Mouse (Mus musculus): ENCODE measurements around the gene Krt84. TPM values are rescaled to one million over a fixed set of nuclear protein-coding genes. Genes with fewer than 3 reads are reported as not detected.
A peak's percentile ranks its signal among the peaks of the same experiment; 100 is the strongest.

Gene Krt84
- not detected in 2 replicates for polyA plus RNA-seq (2015; fragmentation: Nextera tagmentation; extraction: Ambion mirVana)

DNA sequence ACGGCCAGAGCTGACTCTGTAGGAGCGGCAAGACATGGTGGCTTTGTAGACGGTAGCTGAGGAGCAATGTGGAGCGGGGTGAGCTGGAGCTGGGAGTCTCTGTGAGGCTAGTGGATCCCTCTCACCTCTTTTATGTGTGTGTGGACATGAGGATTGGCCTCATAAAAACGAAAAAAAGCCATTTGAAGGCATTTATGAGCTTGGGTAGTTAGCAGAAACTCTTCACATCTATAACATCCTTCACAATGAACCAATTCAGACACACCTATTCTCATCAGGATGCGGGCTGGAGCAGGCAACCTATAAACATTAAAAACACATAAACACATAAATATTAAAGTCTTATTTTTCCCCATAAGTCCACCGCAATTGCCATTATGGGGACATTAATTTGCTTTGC, at the start of gene Krt84:
Krt84 (minus strand) TSS at position 101 of the 400 bp plus-strand sequence.
- peaks cover 50% of the 10 kb centered on the region for H3K27me3 ChIP-seq (replicated peaks)
- H3K4me1 ChIP-seq = no peaks in the 10 kb centered on the region
- H3K36me3 ChIP-seq = no peaks in the 10 kb centered on the region
- WGBS = 80% methylated on average over 7 of the region's 7 CpGs
- no peaks in the 10 kb centered on the region for H3K9me3 ChIP-seq
- no peak within 1 kb of the TSS for H3K9ac ChIP-seq
- no peak within 1 kb of the TSS for H3K4me2 ChIP-seq
- H3K4me3 ChIP-seq = no peak within 1 kb of the TSS
- H3K27ac ChIP-seq (replicated peaks) = no peak within 1 kb of the TSS
- ATAC-seq (ENCODE audit: extremely low read depth, insufficient number of reproducible peaks, low FRiP score, low TSS enrichment) = no peak

DNA sequence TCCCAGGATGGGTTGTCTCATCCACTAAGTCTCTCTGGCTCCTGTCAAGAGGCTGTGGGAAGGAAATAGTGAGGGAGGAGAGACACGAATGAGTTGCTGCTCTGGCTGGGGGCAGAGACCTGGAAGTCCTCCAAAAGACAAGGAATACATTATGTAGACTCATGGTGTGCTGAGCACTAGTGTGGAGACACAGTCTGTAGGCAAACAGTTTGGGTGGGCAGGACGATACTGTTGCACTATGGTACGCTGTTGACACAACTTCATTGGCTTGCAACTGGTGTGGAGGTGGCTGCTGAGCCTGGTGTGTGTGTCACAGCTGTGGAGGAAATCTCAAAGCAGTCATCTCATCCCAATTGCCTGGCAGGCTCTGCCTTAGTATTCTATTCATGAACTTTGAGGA, 49.1 kb upstream of the Krt84 start:
- Histone ChIP-seq H3K9me3 (no peaks in the 10 kb centered on the region), H3K4me1 (peaks cover 7% of the 10 kb centered on the region), H3K27me3 (replicated peaks) (peaks cover 17% of the 10 kb centered on the region), H3K36me3 (no peaks in the 10 kb centered on the region), H3K4me2 (no peak overlapping the region), H3K27ac (replicated peaks) (no peak overlapping the region), H3K4me3 (no peak overlapping the region), H3K9ac (no peak overlapping the region)
- 64% methylated on average over 3 of the region's 3 CpGs for WGBS
- no peak for ATAC-seq (ENCODE audit: extremely low read depth, insufficient number of reproducible peaks, low FRiP score, low TSS enrichment)

DNA sequence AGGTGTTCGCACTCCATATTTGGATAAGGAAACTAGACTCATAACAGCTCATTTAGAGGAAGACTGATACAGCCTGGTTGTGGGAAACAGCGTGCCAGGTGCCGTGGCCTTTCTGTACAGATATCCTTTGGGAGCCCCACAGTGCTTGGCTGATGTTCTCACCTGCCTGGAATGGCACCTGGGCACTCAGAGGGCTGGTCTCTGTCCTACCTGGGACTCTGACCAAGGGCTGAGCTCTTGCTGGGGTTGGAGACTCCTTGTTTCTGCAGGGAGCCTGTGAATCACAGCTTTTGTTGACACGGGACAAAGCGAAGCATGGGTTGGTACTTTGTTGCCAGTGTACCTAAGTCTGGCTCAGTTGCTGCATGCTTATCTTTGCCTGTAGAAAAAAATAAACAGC, 42.9 kb upstream of the Krt84 start:
- Histone ChIP-seq H3K27me3 (replicated peaks) (peaks cover 43% of the 10 kb centered on the region), H3K9ac (no peak overlapping the region), H3K9me3 (no peaks in the 10 kb centered on the region), H3K27ac (replicated peaks) (no peak overlapping the region), H3K36me3 (no peaks in the 10 kb centered on the region), H3K4me1 (no peaks in the 10 kb centered on the region), H3K4me2 (no peak overlapping the region), H3K4me3 (no peak overlapping the region)
- no peak for ATAC-seq (ENCODE audit: extremely low read depth, insufficient number of reproducible peaks, low FRiP score, low TSS enrichment)
- WGBS = 64% methylated on average over 5 of the region's 5 CpGs

DNA sequence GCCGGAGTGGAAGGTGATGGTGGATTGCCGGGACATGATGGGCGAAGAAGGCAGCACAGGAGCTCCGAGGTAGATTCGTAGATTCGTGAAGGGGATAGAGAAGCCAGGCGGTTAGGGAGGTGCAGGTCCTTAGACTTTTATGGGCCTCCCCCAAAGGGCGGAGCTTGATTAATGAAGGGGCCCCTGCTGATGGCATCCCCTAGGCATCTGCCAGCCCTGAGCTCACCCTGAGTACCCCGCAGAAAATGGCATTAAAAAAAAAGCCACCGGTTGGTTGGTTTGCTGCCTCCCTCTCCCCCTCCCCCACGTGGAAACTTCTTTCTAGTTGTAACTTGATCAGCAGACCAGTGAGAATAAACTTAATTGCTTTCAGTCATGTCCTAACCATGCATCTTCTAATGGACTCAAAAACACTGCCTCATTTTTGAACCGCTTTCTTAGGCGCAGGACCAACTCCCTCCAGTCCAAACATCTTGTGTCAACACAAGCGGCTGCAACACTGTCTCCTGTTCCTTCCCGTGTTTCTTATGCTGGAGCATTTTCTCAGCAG, 41.3 kb upstream of the Krt84 start, which contains the start of gene Krt75:
Krt75 (minus strand) TSS at position 109 of the 550 bp plus-strand sequence.
- 57% methylated on average over 15 of the region's 15 CpGs for WGBS
- Histone ChIP-seq H3K27ac (replicated peaks) (no peak within 1 kb of the TSS), H3K9ac (no peak within 1 kb of the TSS), H3K36me3 (no peaks in the 10 kb centered on the region), H3K4me3 (no peak within 1 kb of the TSS), H3K9me3 (no peaks in the 10 kb centered on the region), H3K4me2 (no peak within 1 kb of the TSS), H3K4me1 (no peaks in the 10 kb centered on the region), H3K27me3 (replicated peaks) (peaks cover 54% of the 10 kb centered on the region)
- no peak for ATAC-seq (ENCODE audit: extremely low read depth, insufficient number of reproducible peaks, low FRiP score, low TSS enrichment)

DNA sequence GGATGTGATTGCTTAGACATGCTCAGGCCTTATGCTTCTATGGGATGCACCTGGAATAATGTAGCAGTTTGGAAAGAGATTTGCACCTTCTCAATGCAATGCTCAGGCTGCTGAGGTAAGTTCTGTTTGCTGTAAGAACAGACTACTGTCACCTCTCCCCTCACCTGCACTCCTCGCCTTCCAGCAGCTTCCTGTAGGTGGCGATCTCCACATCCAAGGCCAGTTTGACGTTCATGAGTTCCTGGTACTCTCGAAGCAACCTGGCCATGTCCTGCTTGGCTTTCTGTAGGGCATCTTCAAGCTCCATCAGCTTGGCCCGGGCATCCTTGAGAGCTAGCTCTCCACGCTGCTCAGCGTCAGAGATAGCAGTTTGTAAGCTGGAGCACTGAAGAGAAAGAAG, 35.2 kb upstream of the Krt84 start:
- Histone ChIP-seq H3K9ac (no peak overlapping the region), H3K4me2 (no peak overlapping the region), H3K9me3 (no peaks in the 10 kb centered on the region), H3K36me3 (no peaks in the 10 kb centered on the region), H3K27ac (replicated peaks) (no peak overlapping the region), H3K27me3 (replicated peaks) (peaks cover 68% of the 10 kb centered on the region), H3K4me1 (no peaks in the 10 kb centered on the region), H3K4me3 (no peak overlapping the region)
- whole genome bisulfite sequencing = 38% methylated on average over 7 of the region's 7 CpGs
- no peak for ATAC-seq (ENCODE audit: extremely low read depth, insufficient number of reproducible peaks, low FRiP score, low TSS enrichment)

DNA sequence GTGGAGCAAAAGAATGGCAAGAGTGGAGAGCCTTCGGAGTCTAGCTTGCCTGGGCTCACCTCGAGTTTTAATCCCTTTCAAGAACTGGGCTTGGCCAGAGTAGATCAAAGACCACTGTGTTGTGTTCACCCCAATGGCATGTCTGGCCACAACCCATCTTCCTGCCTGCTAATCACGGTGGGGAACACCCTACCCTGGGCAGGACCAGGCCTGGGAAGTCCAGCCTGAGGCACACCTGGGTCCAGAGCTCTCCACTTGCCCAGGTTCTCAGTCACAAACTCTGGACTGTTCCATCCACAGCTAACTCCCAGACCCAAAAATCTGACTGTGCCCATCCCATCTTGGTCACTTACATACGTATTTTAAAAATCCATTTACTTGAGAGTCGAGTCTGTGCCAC, 30.2 kb upstream of the Krt84 start, which contains the start of gene Krt90:
Krt90 (minus strand) TSS at position 101 of the 400 bp plus-strand sequence.
- H3K9me3 ChIP-seq = no peaks in the 10 kb centered on the region
- 57% methylated on average over 5 of the region's 5 CpGs for WGBS
- peaks cover 6% of the 10 kb centered on the region; the same call in 1 of the 2 replicates for H3K4me1 ChIP-seq
- no peak within 1 kb of the TSS for H3K27ac ChIP-seq (replicated peaks)
- no peak within 1 kb of the TSS for H3K4me3 ChIP-seq
- peaks cover 60% of the 10 kb centered on the region for H3K27me3 ChIP-seq (replicated peaks)
- no peak for ATAC-seq (ENCODE audit: extremely low read depth, insufficient number of reproducible peaks, low FRiP score, low TSS enrichment)
- no peak within 1 kb of the TSS for H3K4me2 ChIP-seq
- H3K9ac ChIP-seq = no peak within 1 kb of the TSS
- H3K36me3 ChIP-seq = no peaks in the 10 kb centered on the region

GRCm38 (mm10) chr15:101558034-101558646, 25.5 kb upstream of the Krt84 start:
- Histone ChIP-seq H3K36me3 (no peaks in the 10 kb centered on the region), H3K27me3 (replicated peaks) (peaks cover 65% of the 10 kb centered on the region), H3K4me1 (peaks cover 6% of the 10 kb centered on the region; the same call in 1 of the 2 replicates), H3K9me3 (no peaks in the 10 kb centered on the region), H3K27ac (replicated peaks) (no peak overlapping the region), H3K4me2 (no peak overlapping the region), H3K9ac (no peak overlapping the region), H3K4me3 (no peak overlapping the region)
- 18% methylated on average over 7 of the region's 7 CpGs for WGBS
- no peak for ATAC-seq (ENCODE audit: extremely low read depth, insufficient number of reproducible peaks, low FRiP score, low TSS enrichment)

DNA sequence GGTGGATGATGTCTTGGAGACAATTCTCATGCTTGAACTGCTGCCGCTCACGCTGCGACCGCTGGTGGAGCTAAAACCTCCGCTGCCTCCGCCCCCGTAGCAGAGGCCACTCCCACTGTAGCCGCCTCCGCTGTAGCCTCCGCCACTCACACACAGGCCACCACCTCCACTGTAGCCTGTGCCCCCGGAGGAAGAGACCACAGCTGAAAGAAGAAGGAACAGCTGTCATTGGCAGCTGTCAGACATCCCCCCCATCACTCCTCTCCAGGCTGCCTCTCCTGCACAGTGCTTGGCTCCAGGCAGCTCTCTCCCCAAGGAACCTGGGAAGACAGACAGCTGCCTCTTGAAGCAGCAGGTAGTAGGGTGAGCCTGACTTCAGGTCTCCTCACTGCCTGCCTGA, 20.5 kb upstream of the Krt84 start:
- WGBS = 2% methylated on average over 11 of the region's 11 CpGs
- peak overlapping the region; percentile 44; the same call in 1 of the 2 replicates for H3K9ac ChIP-seq
- H3K4me2 ChIP-seq = peak overlapping the region; percentile 39
- peaks cover 78% of the 10 kb centered on the region for H3K27me3 ChIP-seq (replicated peaks)
- no peaks in the 10 kb centered on the region for H3K9me3 ChIP-seq
- H3K27ac ChIP-seq (replicated peaks) = no peak overlapping the region
- ATAC-seq (ENCODE audit: extremely low read depth, insufficient number of reproducible peaks, low FRiP score, low TSS enrichment) = no peak
- H3K4me1 ChIP-seq = peaks cover 8% of the 10 kb centered on the region
- no peaks in the 10 kb centered on the region for H3K36me3 ChIP-seq
- no peak overlapping the region for H3K4me3 ChIP-seq

GRCm38 (mm10) chr15:101552188-101552587, 19.6 kb upstream of the Krt84 start:
- ATAC-seq (ENCODE audit: extremely low read depth, insufficient number of reproducible peaks, low FRiP score, low TSS enrichment) = no peak
- H3K4me2 ChIP-seq = no peak overlapping the region
- WGBS = 80% methylated on average over 8 of the region's 8 CpGs

DNA sequence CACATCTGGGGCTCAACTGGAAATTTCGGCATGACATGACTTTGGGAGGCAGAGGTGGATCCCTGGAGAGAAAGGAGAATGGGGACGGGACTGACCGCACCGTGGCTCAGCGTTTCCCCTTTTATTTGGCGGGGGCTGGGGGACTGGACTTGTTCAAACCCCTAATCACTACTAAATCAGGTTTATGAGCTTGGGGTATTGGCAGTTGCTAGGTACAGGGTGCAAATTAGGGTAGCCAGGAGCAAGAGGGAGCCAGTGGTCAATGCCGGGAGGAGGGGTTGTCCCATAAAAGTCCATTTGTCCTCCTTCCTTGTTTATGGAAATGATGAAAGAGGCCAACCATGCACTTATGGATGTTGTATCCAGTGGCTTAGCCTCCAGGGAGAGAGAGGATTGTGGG, 17.9 kb upstream of the Krt84 start, which contains the start of gene Krt82:
Krt82 (minus strand) TSS at position 101 of the 400 bp plus-strand sequence.
- 79% methylated on average over 7 of the region's 7 CpGs for WGBS
- Histone ChIP-seq H3K27ac (replicated peaks) (no peak within 1 kb of the TSS), H3K4me3 (no peak within 1 kb of the TSS), H3K27me3 (replicated peaks) (peaks cover 79% of the 10 kb centered on the region), H3K4me2 (no peak within 1 kb of the TSS), H3K9ac (no peak within 1 kb of the TSS), H3K4me1 (peaks cover 6% of the 10 kb centered on the region; the same call in 1 of the 2 replicates), H3K9me3 (no peaks in the 10 kb centered on the region), H3K36me3 (no peaks in the 10 kb centered on the region)
- ATAC-seq (ENCODE audit: extremely low read depth, insufficient number of reproducible peaks, low FRiP score, low TSS enrichment) = no peak

More at GRCm38 (mm10) chr15:101552188-101552587, 19.6 kb upstream of the Krt84 start:
- Histone ChIP-seq H3K36me3 (no peaks in the 10 kb centered on the region), H3K4me1 (peaks cover 6% of the 10 kb centered on the region; the same call in 1 of the 2 replicates), H3K4me3 (no peak overlapping the region), H3K9me3 (no peaks in the 10 kb centered on the region), H3K27ac (replicated peaks) (no peak overlapping the region), H3K9ac (no peak overlapping the region), H3K27me3 (replicated peaks) (peaks cover 82% of the 10 kb centered on the region)

DNA sequence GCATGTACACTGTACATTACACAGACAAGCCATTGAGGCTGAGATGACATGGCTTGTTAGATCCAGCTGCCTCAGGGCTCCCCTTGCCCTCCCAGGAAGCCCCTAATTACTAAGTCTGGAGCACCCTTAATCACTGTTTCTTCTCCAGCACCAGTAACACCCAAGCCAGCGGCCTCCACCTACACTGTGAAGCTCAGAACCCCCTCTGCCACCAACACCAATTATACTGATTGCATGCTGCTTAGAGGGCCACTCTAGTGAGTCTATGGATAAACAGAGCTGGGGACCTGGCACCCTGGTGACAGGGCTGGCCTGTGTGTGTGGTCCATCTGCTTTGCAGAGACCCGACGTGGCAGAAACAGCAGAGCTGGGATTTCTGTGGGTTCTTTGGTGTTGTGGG, 11.9 kb upstream of the Krt84 start:
- H3K4me3 ChIP-seq = no peak overlapping the region
- no peak for ATAC-seq (ENCODE audit: extremely low read depth, insufficient number of reproducible peaks, low FRiP score, low TSS enrichment)
- no peak overlapping the region for H3K27ac ChIP-seq (replicated peaks)
- no peaks in the 10 kb centered on the region for H3K36me3 ChIP-seq
- H3K4me1 ChIP-seq = no peaks in the 10 kb centered on the region
- no peaks in the 10 kb centered on the region for H3K9me3 ChIP-seq
- H3K9ac ChIP-seq = no peak overlapping the region
- H3K4me2 ChIP-seq = no peak overlapping the region
- H3K27me3 ChIP-seq (replicated peaks) = peaks cover 65% of the 10 kb centered on the region
- 58% methylated on average over 3 of the region's 3 CpGs for WGBS

DNA sequence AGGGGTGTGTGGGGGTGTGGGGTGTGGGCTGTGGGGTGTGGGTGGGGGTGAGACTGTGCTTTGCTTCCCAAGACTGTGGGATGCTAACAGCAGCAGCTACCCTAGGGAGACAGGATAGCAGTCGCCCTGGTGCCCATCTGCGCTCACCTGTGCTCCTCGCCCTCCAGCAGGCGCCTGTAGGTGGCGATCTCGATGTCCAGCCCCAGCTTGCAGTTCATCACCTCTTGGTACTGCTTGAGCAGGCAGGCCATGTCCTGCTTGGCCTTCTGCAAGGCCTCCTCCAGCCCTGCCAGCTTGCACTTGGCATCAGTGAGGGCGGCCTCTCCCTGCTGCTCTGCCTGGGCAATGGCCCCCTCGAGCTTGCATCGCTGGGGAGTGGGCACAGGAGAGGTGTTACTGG, 9.9 kb upstream of the Krt84 start:
- Histone ChIP-seq H3K36me3 (no peaks in the 10 kb centered on the region), H3K4me3 (no peak overlapping the region), H3K4me1 (no peaks in the 10 kb centered on the region), H3K4me2 (no peak overlapping the region), H3K9me3 (no peaks in the 10 kb centered on the region), H3K9ac (no peak overlapping the region), H3K27me3 (replicated peaks) (peaks cover 48% of the 10 kb centered on the region), H3K27ac (replicated peaks) (no peak overlapping the region)
- no peak for ATAC-seq (ENCODE audit: extremely low read depth, insufficient number of reproducible peaks, low FRiP score, low TSS enrichment)
- WGBS = 42% methylated on average over 9 of the region's 9 CpGs
